Mouse (Mus musculus): ENCODE data around the gene Ntrk3. TPM values are rescaled to one million over a fixed set of nuclear protein-coding genes. Genes with fewer than 3 reads are reported as not detected.

The Ntrk3 gene
- polyA plus RNA-seq, 1 experiment from 2014 or later, result 2.2 TPM

DNA sequence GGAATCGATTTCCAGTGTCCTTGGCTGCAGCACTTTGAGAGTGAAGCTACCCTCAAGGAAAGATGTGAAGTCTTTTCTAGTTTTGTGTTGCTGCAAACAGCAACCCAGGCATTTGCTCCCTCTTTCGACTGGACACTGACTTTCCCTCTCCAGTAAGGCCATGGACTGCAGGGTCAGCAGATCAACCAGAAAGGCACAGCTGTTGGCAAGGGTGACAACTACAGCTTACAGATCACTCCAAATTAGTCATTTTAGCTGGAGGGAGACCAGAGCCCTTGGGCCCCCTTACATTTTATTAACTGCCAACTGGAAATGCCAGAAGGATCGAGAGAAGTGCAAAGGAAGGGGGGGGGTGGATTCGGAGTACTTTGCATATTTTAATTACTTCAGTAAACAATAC lies 516.9 kb downstream of the Ntrk3 start:
- H3K9ac ChIP-seq (replicated peaks; ENCODE audit: low read length), result no peak overlapping the region
- no peaks in the 10 kb centered on the region for H3K4me1 ChIP-seq (ENCODE audit: control insufficient read depth, insufficient read depth, low read length)
- WGBS, result 68% methylated on average over 4 of the region's 4 CpGs
- H3K9me3 ChIP-seq (replicated peaks; ENCODE audit: control insufficient read depth, low read length), result no peaks in the 10 kb centered on the region
- no peak for ATAC-seq (replicated peaks; ENCODE audit: insufficient number of reproducible peaks, low FRiP score, low TSS enrichment, low read depth)
- no peaks in the 10 kb centered on the region for H3K27me3 ChIP-seq (ENCODE audit: control insufficient read depth, insufficient read depth, low read length)
- no peak overlapping the region for H3K4me3 ChIP-seq (ENCODE audit: low read depth, low read length)
- no peaks in the 10 kb centered on the region for H3K36me3 ChIP-seq (replicated peaks; ENCODE audit: control insufficient read depth, insufficient read depth, low read depth, low read length)
- DNase-seq (ENCODE audit: low spot score), result no peak
- H3K27ac ChIP-seq (replicated peaks; ENCODE audit: low read depth, low read length), result no peak overlapping the region
- H3K4me2 ChIP-seq (ENCODE audit: low read depth, low read length), result no peak overlapping the region

DNA sequence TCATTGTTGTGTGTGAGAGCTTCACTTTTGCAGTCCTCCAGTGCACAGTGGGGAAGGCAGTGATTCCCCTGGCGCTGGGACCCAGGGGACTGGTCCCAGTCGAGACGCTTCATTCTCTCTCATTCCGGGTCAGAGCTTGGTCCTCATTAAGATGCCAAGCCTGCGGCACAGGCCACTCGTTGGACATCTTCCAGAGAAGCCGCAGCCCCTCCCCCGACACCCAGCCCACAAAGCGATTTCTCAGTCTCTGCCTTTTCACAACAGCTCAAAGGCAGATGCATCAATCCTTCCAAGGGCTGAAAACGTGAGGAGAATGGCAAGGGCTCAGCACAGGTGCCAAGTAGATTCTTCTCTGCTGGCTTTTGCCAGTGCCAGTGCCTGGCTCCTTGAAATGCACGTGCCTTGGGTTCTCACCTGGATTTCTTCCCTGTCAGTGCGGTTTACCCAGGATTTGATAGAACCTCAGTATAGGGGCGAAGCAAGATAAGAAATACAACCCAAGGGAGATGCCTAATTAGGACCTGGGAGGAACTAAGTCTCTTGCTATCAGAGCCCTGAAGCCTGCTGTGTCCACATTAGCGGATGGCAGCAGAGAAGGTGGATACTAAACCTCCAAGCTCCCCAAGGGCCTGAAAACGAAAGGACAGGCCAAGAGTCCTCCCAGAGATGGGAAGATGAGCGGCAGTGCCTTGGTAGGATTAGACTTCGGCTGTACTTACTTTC lies 546.7 kb downstream of the Ntrk3 start:
- H3K4me2 ChIP-seq (ENCODE audit: low read depth, low read length), result no peak overlapping the region
- no peaks in the 10 kb centered on the region for H3K9me3 ChIP-seq (replicated peaks; ENCODE audit: control insufficient read depth, low read length)
- no peaks in the 10 kb centered on the region for H3K27me3 ChIP-seq (ENCODE audit: control insufficient read depth, insufficient read depth, low read length)
- no peaks in the 10 kb centered on the region for H3K36me3 ChIP-seq (replicated peaks; ENCODE audit: control insufficient read depth, insufficient read depth, low read depth, low read length)
- WGBS, result 23% methylated on average over 17 of the region's 17 CpGs
- ATAC-seq (replicated peaks; ENCODE audit: insufficient number of reproducible peaks, low FRiP score, low TSS enrichment, low read depth) (0 out of 2 replicates have a peak, but pooled peaks have one; percentile 39), DNase-seq (ENCODE audit: low spot score) (no peak)
- H3K4me1 ChIP-seq (ENCODE audit: control insufficient read depth, insufficient read depth, low read length), result no peaks in the 10 kb centered on the region
- no peak overlapping the region for H3K27ac ChIP-seq (replicated peaks; ENCODE audit: low read depth, low read length)
- H3K9ac ChIP-seq (replicated peaks; ENCODE audit: low read length), result no peak overlapping the region
- H3K4me3 ChIP-seq (ENCODE audit: low read depth, low read length), result no peak overlapping the region

DNA sequence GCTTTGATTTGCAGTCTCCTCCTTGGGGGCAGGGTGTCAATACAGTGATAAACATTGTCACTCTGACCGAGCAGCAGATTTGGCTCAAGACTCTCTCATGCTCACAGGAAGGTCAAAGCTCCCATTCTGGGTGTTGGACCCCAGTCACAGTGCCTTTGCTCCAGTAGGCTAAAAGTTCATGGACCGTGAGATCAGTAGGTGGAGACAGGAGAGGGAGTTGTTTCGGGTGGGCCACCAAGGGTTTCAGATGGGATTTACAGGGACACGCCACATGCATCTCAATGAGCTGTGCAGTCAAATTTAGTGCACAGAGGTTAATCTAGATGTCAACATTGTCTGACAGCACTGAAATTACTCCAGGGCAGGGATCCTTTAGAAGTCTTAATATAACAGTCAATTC lies 552.2 kb downstream of the Ntrk3 start:
- Histone ChIP-seq H3K4me2 (ENCODE audit: low read depth, low read length) (no peak overlapping the region), H3K9ac (replicated peaks; ENCODE audit: low read length) (no peak overlapping the region), H3K27ac (replicated peaks; ENCODE audit: low read depth, low read length) (no peak overlapping the region), H3K27me3 (ENCODE audit: control insufficient read depth, insufficient read depth, low read length) (no peaks in the 10 kb centered on the region), H3K36me3 (replicated peaks; ENCODE audit: control insufficient read depth, insufficient read depth, low read depth, low read length) (no peaks in the 10 kb centered on the region), H3K9me3 (replicated peaks; ENCODE audit: control insufficient read depth, low read length) (no peaks in the 10 kb centered on the region), H3K4me1 (ENCODE audit: control insufficient read depth, insufficient read depth, low read length) (no peaks in the 10 kb centered on the region), H3K4me3 (ENCODE audit: low read depth, low read length) (no peak overlapping the region)
- WGBS, result 73% methylated on average over 4 of the region's 4 CpGs
- ATAC-seq (replicated peaks; ENCODE audit: insufficient number of reproducible peaks, low FRiP score, low TSS enrichment, low read depth) (no peak), DNase-seq (ENCODE audit: low spot score) (no peak)

DNA sequence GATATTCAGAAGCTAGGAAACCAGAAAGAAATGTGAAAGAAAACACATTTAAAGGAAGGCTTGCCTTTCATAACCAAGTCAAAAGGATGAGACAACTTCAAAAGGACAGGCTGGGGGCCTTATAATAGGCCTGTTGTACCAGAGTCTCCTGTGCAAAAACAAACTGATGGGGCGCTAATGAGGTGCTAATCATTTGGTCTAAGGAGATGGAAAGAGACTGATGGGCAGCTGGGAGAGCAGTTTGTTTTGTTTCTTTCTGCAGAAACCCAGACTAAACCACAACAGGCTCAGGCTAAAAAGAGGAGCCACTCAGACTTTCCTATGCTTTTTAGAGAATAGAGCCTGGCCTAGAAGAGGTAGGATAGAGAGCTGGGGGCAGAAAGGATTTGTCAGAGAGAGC lies 554.4 kb downstream of the Ntrk3 start:
- no peak for ATAC-seq (replicated peaks; ENCODE audit: insufficient number of reproducible peaks, low FRiP score, low TSS enrichment, low read depth)
- 17% methylated on average over 1 of the region's 1 CpGs for WGBS
- H3K27me3 ChIP-seq (ENCODE audit: control insufficient read depth, insufficient read depth, low read length), result no peaks in the 10 kb centered on the region
- H3K4me2 ChIP-seq (ENCODE audit: low read depth, low read length), result no peak overlapping the region
- H3K36me3 ChIP-seq (replicated peaks; ENCODE audit: control insufficient read depth, insufficient read depth, low read depth, low read length), result no peaks in the 10 kb centered on the region
- no peak overlapping the region for H3K27ac ChIP-seq (replicated peaks; ENCODE audit: low read depth, low read length)
- H3K9ac ChIP-seq (replicated peaks; ENCODE audit: low read length), result no peak overlapping the region
- no peak overlapping the region for H3K4me3 ChIP-seq (ENCODE audit: low read depth, low read length)
- no peak for DNase-seq (ENCODE audit: low spot score)
- no peaks in the 10 kb centered on the region for H3K9me3 ChIP-seq (replicated peaks; ENCODE audit: control insufficient read depth, low read length)
- no peaks in the 10 kb centered on the region for H3K4me1 ChIP-seq (ENCODE audit: control insufficient read depth, insufficient read depth, low read length)

DNA sequence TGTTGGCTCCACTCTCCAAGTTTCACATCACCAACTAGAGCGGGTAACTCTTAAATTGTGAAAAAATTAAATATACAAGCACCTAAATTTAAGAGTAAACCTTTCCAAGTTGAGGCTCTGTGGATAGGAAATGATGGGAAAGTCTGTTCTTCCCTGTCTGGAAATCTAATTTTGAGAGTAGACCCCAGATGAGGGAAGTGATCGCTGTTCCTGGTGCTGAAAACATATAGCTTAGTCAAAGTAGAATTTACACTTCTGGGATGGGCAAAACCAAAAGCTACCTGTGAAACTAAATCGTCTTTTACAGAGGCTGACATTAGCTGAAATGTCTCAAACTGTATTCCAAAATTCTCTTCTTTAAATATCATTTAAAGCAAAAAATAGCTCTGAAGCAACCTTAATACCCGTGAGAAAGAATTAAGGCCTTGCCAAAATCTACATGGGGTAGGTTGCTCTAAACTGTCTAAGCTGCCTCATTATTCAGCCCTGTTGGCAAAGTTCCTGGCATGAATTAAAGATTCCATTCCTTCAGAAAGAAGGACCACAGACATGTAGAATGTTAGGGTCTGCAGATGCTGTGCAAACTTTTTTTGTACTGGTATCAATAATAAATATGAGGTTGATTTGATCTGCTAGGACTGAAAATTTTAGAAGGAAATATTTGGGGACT lies 557.7 kb downstream of the Ntrk3 start:
- Histone ChIP-seq H3K9me3 (replicated peaks; ENCODE audit: control insufficient read depth, low read length) (no peaks in the 10 kb centered on the region), H3K4me1 (ENCODE audit: control insufficient read depth, insufficient read depth, low read length) (no peaks in the 10 kb centered on the region), H3K4me2 (ENCODE audit: low read depth, low read length) (no peak overlapping the region), H3K4me3 (ENCODE audit: low read depth, low read length) (no peak overlapping the region), H3K27ac (replicated peaks; ENCODE audit: low read depth, low read length) (no peak overlapping the region), H3K9ac (replicated peaks; ENCODE audit: low read length) (no peak overlapping the region), H3K36me3 (replicated peaks; ENCODE audit: control insufficient read depth, insufficient read depth, low read depth, low read length) (no peaks in the 10 kb centered on the region), H3K27me3 (ENCODE audit: control insufficient read depth, insufficient read depth, low read length) (no peaks in the 10 kb centered on the region)
- ATAC-seq (replicated peaks; ENCODE audit: insufficient number of reproducible peaks, low FRiP score, low TSS enrichment, low read depth) (no peak), DNase-seq (ENCODE audit: low spot score) (peak; percentile 57)
- WGBS, result 76% methylated on average over 4 of the region's 4 CpGs

DNA sequence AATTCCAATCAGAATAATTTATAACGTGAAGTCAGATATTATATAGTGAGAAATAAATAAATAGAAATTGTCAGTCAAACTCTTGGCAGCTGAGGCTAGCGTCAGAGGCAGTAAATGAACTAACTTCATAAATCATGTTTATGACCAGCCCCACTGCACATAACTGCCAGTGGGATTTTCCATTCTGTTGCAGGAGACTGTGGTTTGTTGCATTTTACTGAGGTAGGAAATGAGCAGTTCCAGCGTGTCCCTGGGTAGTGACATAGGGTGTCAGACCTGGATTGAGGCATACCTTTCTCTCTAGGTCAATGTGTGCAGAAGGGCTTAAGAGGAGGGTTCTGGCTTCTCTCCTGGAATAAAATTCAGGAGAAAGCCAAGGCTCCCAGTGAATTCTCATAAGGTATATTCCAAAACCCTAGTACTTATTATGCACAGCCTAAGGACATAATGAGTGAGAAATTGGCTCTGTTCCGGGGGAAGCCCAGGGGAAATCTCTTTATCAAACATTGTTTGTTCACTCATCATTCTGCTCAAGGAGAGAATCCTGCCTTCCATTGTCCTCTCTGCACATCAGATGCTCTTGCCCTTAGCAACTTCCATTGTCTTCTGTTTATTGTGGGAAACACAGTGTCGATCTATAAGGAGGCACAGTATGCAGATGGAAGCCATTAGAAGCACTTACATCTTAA lies 565.4 kb downstream of the Ntrk3 start:
- no peak overlapping the region for H3K27ac ChIP-seq (replicated peaks; ENCODE audit: low read depth, low read length)
- WGBS, result 82% methylated on average over 5 of the region's 5 CpGs
- H3K4me2 ChIP-seq (ENCODE audit: low read depth, low read length), result no peak overlapping the region
- no peaks in the 10 kb centered on the region for H3K36me3 ChIP-seq (replicated peaks; ENCODE audit: control insufficient read depth, insufficient read depth, low read depth, low read length)
- ATAC-seq (replicated peaks; ENCODE audit: insufficient number of reproducible peaks, low FRiP score, low TSS enrichment, low read depth) (no peak), DNase-seq (ENCODE audit: low spot score) (no peak)
- no peaks in the 10 kb centered on the region for H3K4me1 ChIP-seq (ENCODE audit: control insufficient read depth, insufficient read depth, low read length)
- no peaks in the 10 kb centered on the region for H3K9me3 ChIP-seq (replicated peaks; ENCODE audit: control insufficient read depth, low read length)
- no peak overlapping the region for H3K9ac ChIP-seq (replicated peaks; ENCODE audit: low read length)
- H3K4me3 ChIP-seq (ENCODE audit: low read depth, low read length), result no peak overlapping the region
- no peaks in the 10 kb centered on the region for H3K27me3 ChIP-seq (ENCODE audit: control insufficient read depth, insufficient read depth, low read length)

DNA sequence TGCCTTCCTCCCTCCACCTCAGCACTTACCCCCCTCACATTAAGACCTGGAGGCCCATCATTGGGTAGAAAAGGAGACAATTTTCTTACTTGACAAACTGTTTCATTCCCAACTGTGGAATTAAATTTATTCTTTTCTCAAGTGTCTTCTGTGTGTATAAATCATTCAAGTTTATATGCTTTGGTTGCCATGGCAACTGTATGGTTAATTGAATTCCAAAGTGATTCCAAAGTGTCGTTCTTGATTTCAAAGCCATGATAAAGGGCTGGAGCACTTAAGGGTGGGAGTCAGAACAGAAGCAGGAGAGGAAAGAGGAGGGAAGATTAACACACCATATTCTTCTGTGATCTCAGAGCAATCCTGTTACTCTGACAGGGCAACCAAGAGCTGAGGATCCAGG lies 572.3 kb downstream of the Ntrk3 start:
- WGBS, result 53% methylated on average over 1 of the region's 1 CpGs
- Histone ChIP-seq H3K4me2 (ENCODE audit: low read depth, low read length) (no peak overlapping the region), H3K27ac (replicated peaks; ENCODE audit: low read depth, low read length) (no peak overlapping the region), H3K9ac (replicated peaks; ENCODE audit: low read length) (no peak overlapping the region), H3K9me3 (replicated peaks; ENCODE audit: control insufficient read depth, low read length) (no peaks in the 10 kb centered on the region), H3K4me1 (ENCODE audit: control insufficient read depth, insufficient read depth, low read length) (no peaks in the 10 kb centered on the region), H3K4me3 (ENCODE audit: low read depth, low read length) (no peak overlapping the region), H3K27me3 (ENCODE audit: control insufficient read depth, insufficient read depth, low read length) (no peaks in the 10 kb centered on the region), H3K36me3 (replicated peaks; ENCODE audit: control insufficient read depth, insufficient read depth, low read depth, low read length) (no peaks in the 10 kb centered on the region)
- ATAC-seq (replicated peaks; ENCODE audit: insufficient number of reproducible peaks, low FRiP score, low TSS enrichment, low read depth), result no peak
- DNase-seq (ENCODE audit: low spot score), result no peak

DNA sequence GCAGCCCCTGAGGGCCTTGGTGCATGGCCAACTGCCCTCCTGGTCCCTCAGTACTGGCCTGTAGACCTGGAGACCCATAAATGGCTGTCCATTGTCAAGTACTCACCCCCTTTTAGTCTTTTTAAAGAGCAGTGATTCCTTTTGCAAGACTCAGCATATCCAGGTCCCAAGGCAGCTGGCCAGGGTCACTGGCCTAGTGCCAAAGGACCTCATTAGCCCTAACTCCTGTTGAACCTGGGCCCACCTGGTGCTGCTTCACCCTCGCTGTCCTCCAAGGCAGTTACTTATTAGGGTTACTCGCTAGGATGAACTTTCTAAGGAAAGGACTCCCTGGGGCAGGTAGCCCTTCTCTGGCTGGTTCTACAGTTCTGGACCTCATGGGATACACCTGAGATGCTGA lies 579.9 kb downstream of the Ntrk3 start:
- ATAC-seq (replicated peaks; ENCODE audit: insufficient number of reproducible peaks, low FRiP score, low TSS enrichment, low read depth) (no peak), DNase-seq (ENCODE audit: low spot score) (no peak)
- Histone ChIP-seq H3K27ac (replicated peaks; ENCODE audit: low read depth, low read length) (no peak overlapping the region), H3K36me3 (replicated peaks; ENCODE audit: control insufficient read depth, insufficient read depth, low read depth, low read length) (no peaks in the 10 kb centered on the region), H3K27me3 (ENCODE audit: control insufficient read depth, insufficient read depth, low read length) (no peaks in the 10 kb centered on the region), H3K4me1 (ENCODE audit: control insufficient read depth, insufficient read depth, low read length) (no peaks in the 10 kb centered on the region), H3K4me2 (ENCODE audit: low read depth, low read length) (no peak overlapping the region), H3K9ac (replicated peaks; ENCODE audit: low read length) (no peak overlapping the region), H3K4me3 (ENCODE audit: low read depth, low read length) (no peak overlapping the region), H3K9me3 (replicated peaks; ENCODE audit: control insufficient read depth, low read length) (no peaks in the 10 kb centered on the region)
- 79% methylated on average over 2 of the region's 2 CpGs for WGBS

Data from embryonic facial prominence, embryonic 11.5 days (tissue).